Mouse (Mus musculus): Measurements from ENCODE around the gene Polm. TPM values are rescaled to one million over a fixed set of nuclear protein-coding genes. Genes with fewer than 3 reads are reported as not detected.

Gene Polm
- polyA plus RNA-seq, 1 experiment from 2014 or later = 4.5 TPM

GRCm38 (mm10) chr11:5803551-5803981 is 34.2 kb downstream of the Polm start, which contains the start of gene Pgam2:
Gene Pgam2, minus strand, starts transcription at chr11:5803733.
- H3K4me3 ChIP-seq (ENCODE audit: inconsistent target) = no peak within 1 kb of the TSS
- H3K79me2 ChIP-seq (ENCODE audit: inconsistent target) = no peaks in the 10 kb centered on the region
- 62% methylated on average over 8 of the region's 8 CpGs for WGBS (ENCODE audit: missing documents)

DNA sequence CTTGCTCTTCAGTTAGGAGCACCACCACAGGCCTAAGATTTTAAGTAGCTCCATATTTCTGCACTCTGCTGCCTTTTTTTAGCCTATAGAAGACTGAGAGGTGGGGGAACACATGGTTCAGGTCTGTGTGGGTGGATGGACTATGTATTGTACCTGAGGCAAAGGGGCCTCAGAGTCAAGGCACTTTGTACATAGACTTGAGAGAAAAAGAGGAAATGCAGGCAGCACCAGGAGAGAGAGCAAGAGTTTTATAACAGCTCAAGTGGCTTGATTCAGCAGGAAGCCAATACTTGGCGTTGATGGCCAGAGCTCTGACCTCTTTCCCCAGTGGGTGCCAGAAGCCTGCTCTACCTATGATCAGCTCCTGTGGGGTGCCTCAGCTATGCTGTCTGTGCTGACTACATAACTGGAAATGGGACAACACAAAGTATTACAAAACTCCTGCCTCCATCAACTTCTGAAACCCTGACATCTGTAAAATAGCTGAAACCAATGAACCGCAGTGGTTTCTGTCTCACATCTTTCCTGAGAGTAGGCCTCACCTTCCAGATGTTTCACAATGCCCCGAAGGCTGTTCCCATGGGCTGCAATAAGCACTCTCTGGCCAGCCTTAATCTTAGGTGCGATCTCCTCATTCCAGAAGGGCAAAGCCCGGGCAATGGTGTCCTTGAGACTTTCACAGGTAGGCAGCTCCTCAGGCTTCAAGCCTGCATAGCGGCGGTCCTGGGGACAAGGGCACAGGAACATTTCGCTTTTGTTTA is 35.2 kb downstream of the Polm start:
- H3K36me3 ChIP-seq (ENCODE audit: inconsistent target) = peaks cover 32% of the 10 kb centered on the region
- H3K27ac ChIP-seq = no peak overlapping the region
- no peaks in the 10 kb centered on the region for H3K79me2 ChIP-seq (ENCODE audit: inconsistent target)
- no peak overlapping the region for H3K4me3 ChIP-seq (ENCODE audit: inconsistent target)
- 71% methylated on average over 8 of the region's 8 CpGs for WGBS (ENCODE audit: missing documents)

More at GRCm38 (mm10) chr11:5803551-5803981, 34.2 kb downstream of the Polm start, which contains the start of gene Pgam2:
- Histone ChIP-seq H3K27ac (no peak within 1 kb of the TSS), H3K36me3 (ENCODE audit: inconsistent target) (peaks cover 24% of the 10 kb centered on the region)

DNA sequence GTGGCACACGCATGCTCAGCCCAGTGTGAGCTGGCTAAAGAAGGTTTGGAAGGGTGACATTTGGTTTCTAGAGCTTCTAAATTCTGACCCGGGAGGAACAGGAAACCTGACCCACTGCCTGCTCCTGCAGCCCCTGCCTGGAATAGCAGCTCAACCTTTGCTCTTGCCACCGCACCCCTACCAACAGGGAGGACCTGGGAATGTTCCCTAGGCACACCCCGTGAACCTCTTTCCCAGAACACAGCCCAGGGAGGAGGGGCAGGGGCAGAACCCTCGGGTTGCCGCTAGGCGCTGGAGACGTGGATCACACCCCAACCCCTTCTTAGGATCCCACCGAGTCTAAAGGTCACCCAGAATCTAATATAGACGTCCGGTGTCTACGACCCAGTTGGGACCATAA is 35.8 kb downstream of the Polm start:
- 70% methylated on average over 12 of the region's 12 CpGs for WGBS (ENCODE audit: missing documents)
- no peak overlapping the region for H3K4me3 ChIP-seq (ENCODE audit: inconsistent target)
- H3K27ac ChIP-seq = no peak overlapping the region
- no peaks in the 10 kb centered on the region for H3K79me2 ChIP-seq (ENCODE audit: inconsistent target)
- peaks cover 39% of the 10 kb centered on the region for H3K36me3 ChIP-seq (ENCODE audit: inconsistent target)

DNA sequence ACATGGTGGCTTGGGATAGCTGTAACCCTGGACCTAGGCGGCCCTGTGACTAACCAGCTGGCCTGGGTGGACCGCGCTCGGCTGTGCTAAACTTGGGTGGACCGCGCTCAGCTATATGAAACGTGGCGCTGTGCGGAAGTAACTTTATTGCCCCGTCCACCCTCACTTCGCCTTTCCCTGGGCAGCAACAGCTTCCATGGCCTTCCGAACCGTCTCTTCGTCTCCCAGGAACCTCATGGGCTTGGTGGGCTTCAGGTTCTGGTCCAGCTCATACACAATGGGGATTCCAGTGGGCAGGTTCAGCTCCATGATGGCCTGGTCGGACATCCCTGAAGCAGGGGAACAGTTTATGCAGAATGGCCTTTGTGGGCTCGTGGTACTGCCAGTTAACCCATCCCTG is 36.3 kb downstream of the Polm start:
- 94% methylated on average over 11 of the region's 16 CpGs for WGBS (ENCODE audit: missing documents)
- H3K27ac ChIP-seq = no peak overlapping the region
- no peaks in the 10 kb centered on the region for H3K79me2 ChIP-seq (ENCODE audit: inconsistent target)
- no peak overlapping the region for H3K4me3 ChIP-seq (ENCODE audit: inconsistent target)
- peaks cover 43% of the 10 kb centered on the region for H3K36me3 ChIP-seq (ENCODE audit: inconsistent target)

- Histone ChIP-seq H3K27ac (no peak overlapping the region), H3K79me2 (ENCODE audit: inconsistent target) (no peaks in the 10 kb centered on the region), H3K36me3 (ENCODE audit: inconsistent target) (peaks cover 59% of the 10 kb centered on the region), H3K4me3 (ENCODE audit: inconsistent target) (no peak overlapping the region)
- WGBS (ENCODE audit: missing documents) = 93% methylated on average over 15 of the region's 17 CpGs
Measured at GRCm38 (mm10) chr11:5799621-5800490, 38.0 kb downstream of the Polm start.

GRCm38 (mm10) chr11:5797928-5798327 is 39.9 kb downstream of the Polm start:
- H3K79me2 ChIP-seq (ENCODE audit: inconsistent target) = peaks cover 10% of the 10 kb centered on the region; the same call in 1 of the 2 replicates
- 92% methylated on average over 5 of the region's 5 CpGs for WGBS (ENCODE audit: missing documents)
- H3K4me3 ChIP-seq (ENCODE audit: inconsistent target) = no peak overlapping the region
- H3K27ac ChIP-seq = no peak overlapping the region
- H3K36me3 ChIP-seq (ENCODE audit: inconsistent target) = peaks cover 78% of the 10 kb centered on the region

DNA sequence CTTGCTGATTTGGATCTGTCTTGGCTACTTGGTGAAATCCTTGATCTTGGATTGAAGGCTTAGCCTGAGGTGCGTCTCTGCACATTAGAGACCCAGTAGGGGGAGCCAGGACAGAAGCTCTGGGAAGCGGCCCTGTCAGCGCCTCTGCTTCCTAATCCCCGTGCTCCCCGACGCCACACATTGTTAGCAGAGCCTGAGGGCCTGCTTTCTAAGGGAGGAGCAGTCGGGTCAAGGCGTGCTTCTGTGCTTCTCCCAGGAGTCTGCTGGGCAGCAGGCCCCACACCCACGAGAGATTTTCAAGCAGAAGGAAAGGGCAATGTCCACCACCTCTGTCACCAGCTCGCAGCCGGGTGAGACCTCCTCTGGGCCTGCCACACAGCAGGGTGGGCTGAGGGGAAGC is 40.4 kb downstream of the Polm start:
- WGBS (ENCODE audit: missing documents) = 94% methylated on average over 11 of the region's 11 CpGs

DNA sequence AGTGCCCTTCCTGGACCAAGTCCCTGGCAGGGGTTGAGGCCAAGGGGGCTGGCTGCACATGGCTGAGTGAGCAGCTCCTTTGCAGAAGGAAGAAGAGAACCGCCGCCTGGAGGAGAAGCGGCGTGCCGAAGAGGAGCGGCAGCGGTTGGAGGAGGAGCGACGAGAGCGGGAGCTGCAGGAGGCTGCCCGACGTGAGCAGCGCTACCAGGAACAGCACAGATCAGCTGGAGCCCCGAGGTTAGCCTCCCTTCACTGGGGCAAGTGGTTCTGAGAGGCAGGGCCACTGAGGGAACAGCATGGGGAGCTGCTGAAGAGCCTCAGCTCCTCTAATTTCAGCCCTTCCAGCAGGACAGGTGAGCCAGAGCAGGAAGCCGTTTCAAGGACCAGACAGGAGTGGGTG is 40.9 kb downstream of the Polm start:
- 93% methylated on average over 13 of the region's 15 CpGs for WGBS (ENCODE audit: missing documents)
- H3K36me3 ChIP-seq (ENCODE audit: inconsistent target) = peaks cover 88% of the 10 kb centered on the region
- H3K27ac ChIP-seq = no peak overlapping the region
- H3K4me3 ChIP-seq (ENCODE audit: inconsistent target) = no peak overlapping the region
- H3K79me2 ChIP-seq (ENCODE audit: inconsistent target) = peaks cover 13% of the 10 kb centered on the region; the same call in 1 of the 2 replicates

More for the DNA sequence above, 40.4 kb downstream of the Polm start:
- Histone ChIP-seq H3K4me3 (ENCODE audit: inconsistent target) (no peak overlapping the region), H3K79me2 (ENCODE audit: inconsistent target) (peaks cover 10% of the 10 kb centered on the region; the same call in 1 of the 2 replicates), H3K27ac (no peak overlapping the region), H3K36me3 (ENCODE audit: inconsistent target) (peaks cover 84% of the 10 kb centered on the region)

DNA sequence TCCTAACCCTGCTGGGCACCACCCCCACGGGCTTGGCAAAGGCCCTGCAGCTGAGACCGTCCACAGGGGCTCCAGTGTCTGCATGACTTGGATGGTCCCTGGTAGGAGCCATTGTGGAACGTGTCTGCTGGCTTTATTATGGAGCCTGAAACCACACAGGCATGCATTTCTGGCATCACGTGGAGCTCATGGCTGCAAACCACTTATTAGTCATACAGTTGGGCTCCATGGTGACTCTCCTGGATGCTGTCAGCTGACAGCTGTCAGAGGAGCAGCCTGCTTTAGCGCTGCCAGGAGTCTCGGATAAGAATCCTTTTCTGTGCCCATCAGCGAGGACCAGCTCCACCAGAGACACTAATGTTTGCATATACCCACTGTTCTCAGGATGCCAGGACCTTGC is 42.1 kb downstream of the Polm start:
- H3K36me3 ChIP-seq (ENCODE audit: inconsistent target) = peaks cover 96% of the 10 kb centered on the region
- WGBS (ENCODE audit: missing documents) = 85% methylated on average over 7 of the region's 7 CpGs
- no peak overlapping the region for H3K4me3 ChIP-seq (ENCODE audit: inconsistent target)
- peak overlapping the region; percentile 7; the same call in 1 of the 2 replicates for H3K27ac ChIP-seq
- H3K79me2 ChIP-seq (ENCODE audit: inconsistent target) = peaks cover 25% of the 10 kb centered on the region

DNA sequence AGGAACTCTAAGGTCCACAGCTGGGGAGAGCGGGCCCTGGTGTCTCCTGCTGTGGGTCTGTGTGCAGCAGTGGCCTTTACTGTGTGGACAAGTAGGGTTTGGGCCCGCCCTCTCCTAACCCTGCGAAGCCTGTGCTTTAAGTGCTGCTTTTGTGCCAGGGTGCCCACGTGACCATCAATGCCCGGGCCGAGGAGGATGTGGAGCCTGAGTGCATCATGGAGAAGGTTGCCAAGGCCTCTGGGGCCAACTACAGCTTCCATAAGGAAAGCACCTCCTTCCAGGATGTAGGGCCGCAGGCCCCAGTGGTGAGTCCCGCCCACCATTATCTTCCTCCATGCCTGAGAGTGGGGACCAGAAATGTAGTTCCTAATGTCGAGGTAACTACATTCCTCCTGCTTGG is 42.5 kb downstream of the Polm start:
- Histone ChIP-seq H3K4me3 (ENCODE audit: inconsistent target) (no peak overlapping the region), H3K79me2 (ENCODE audit: inconsistent target) (peaks cover 29% of the 10 kb centered on the region), H3K27ac (0 out of 2 replicates have a peak overlapping the region, but pooled peaks have one; percentile 7), H3K36me3 (ENCODE audit: inconsistent target) (peaks cover 92% of the 10 kb centered on the region)
- WGBS (ENCODE audit: missing documents) = 90% methylated on average over 9 of the region's 9 CpGs

DNA sequence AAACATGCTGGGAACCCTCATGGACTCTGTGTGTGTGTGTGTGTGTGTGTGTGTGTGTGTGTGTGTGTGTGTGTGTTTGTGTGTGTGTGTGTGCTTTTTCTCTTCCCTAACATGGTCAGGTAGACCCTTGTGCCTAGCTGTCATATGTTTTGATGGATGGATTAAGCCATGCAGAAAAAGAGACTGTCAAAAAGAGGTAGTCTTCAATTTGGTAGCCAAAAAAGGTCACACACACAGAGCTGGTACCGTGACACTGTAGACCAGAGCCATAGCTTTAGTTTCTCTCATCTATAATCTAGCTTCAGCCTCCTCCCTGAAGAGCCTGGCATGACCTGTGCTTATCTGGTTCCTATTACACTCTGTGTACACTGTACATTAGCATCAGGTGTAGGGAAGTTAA is 47.4 kb downstream of the Polm start:
- Histone ChIP-seq H3K79me2 (ENCODE audit: inconsistent target) (peaks cover 59% of the 10 kb centered on the region), H3K4me3 (ENCODE audit: inconsistent target) (no peak overlapping the region), H3K27ac (peak overlapping the region; percentile 91), H3K36me3 (ENCODE audit: inconsistent target) (peaks cover 46% of the 10 kb centered on the region)
- WGBS (ENCODE audit: missing documents) = 80% methylated on average over 1 of the region's 1 CpGs

DNA sequence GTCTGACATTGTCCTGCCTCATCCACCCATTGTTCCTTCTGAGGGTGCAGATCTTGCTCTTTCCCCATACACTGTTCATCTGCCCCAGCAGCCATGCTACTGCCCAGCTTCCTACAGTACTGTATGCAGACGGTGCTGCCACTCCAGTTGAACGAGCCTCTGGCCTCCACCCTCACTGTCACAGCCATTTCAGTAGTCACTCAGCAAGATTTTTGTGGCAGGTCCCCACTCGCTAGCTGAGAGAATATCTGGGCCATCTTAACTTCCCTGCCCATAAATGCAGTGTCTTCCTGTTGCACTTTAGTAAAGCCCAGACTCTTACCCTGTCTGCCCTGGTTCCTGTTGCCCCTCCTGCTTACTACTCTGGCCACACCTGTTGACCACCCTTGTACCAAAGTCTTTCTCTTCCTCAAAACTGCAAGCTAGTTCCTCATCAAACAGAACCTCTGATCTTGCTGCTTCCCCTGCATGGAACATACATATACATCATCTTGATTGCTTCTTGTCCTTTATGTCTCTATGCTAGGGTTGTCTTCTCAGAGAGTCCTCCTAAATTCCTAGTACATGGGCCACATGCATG is 48.0 kb downstream of the Polm start:
- peak overlapping the region; percentile 94 for H3K4me3 ChIP-seq (ENCODE audit: inconsistent target)
- peak overlapping the region; percentile 91 for H3K27ac ChIP-seq
- 6% methylated on average over 3 of the region's 3 CpGs for WGBS (ENCODE audit: missing documents)
- peaks cover 40% of the 10 kb centered on the region for H3K36me3 ChIP-seq (ENCODE audit: inconsistent target)
- peaks cover 59% of the 10 kb centered on the region for H3K79me2 ChIP-seq (ENCODE audit: inconsistent target)

GRCm38 (mm10) chr11:5789071-5789753 is 48.6 kb downstream of the Polm start:
- Histone ChIP-seq H3K36me3 (ENCODE audit: inconsistent target) (peaks cover 34% of the 10 kb centered on the region), H3K4me3 (ENCODE audit: inconsistent target) (peak overlapping the region; percentile 94), H3K79me2 (ENCODE audit: inconsistent target) (peaks cover 59% of the 10 kb centered on the region), H3K27ac (peak overlapping the region; percentile 91)
- 34% methylated on average over 6 of the region's 6 CpGs for WGBS (ENCODE audit: missing documents)
